Mouse (Mus musculus): ENCODE results near the gene Slco3a1. TPM values are rescaled to one million over a fixed set of nuclear protein-coding genes. Genes with fewer than 3 reads are reported as not detected.

Slco3a1 gene
- polyA plus RNA-seq, 1 experiment: 44.9 TPM

DNA sequence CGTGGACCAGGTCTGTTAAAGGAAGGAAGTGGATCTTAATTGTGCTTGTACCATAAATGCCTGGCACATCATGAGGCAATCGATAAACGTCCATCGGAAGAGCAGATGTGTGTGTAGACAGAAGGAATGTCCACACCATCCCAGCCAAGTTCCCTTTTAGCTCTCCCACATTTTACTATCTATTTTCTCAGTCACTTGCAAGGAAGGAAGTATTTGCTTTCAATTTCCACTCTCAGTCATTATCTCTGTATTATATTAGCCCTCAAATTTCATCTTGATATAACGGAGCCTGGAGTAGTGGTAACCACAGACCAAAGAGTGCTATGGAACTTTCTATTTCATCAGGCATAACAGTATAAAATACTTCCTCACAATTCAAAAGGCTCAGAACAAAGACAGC is 112.2 kb downstream of the Slco3a1 start:
- H3K27ac ChIP-seq (ENCODE audit: insufficient read depth, low read depth, low read length): no peak overlapping the region
- WGBS: 64% methylated on average over 5 of the region's 5 CpGs
- no peak for DNase-seq
- no peaks in the 10 kb centered on the region for H3K36me3 ChIP-seq (ENCODE audit: control insufficient read depth, insufficient read depth, low read length)
- H3K27me3 ChIP-seq (replicated peaks; ENCODE audit: control insufficient read depth, insufficient read depth, low read length): no peaks in the 10 kb centered on the region
- no peak overlapping the region for H3K4me3 ChIP-seq (ENCODE audit: insufficient read depth, low read depth, low read length)
- H3K4me1 ChIP-seq (ENCODE audit: control insufficient read depth, insufficient read depth, low read length): no peaks in the 10 kb centered on the region
- TF ChIP-seq POLR2A (IDR thresholded peaks at IDR 0.05; ENCODE audit: low read depth, low read length): no peak
- no peak for TF ChIP-seq CTCF (conservative IDR thresholded peaks at IDR 0.05; ENCODE audit: insufficient read depth, insufficient read length, low read depth, low read length)

GRCm38 (mm10) chr7:74437534-74437933 is 117.0 kb downstream of the Slco3a1 start:
- Histone ChIP-seq H3K4me1 (ENCODE audit: control insufficient read depth, insufficient read depth, low read length) (peaks cover 3% of the 10 kb centered on the region; the same call in 1 of the 2 replicates), H3K36me3 (ENCODE audit: control insufficient read depth, insufficient read depth, low read length) (no peaks in the 10 kb centered on the region), H3K27me3 (replicated peaks; ENCODE audit: control insufficient read depth, insufficient read depth, low read length) (no peaks in the 10 kb centered on the region), H3K4me3 (ENCODE audit: insufficient read depth, low read depth, low read length) (no peak overlapping the region), H3K27ac (ENCODE audit: insufficient read depth, low read depth, low read length) (no peak overlapping the region)
- WGBS: 78% methylated on average over 1 of the region's 1 CpGs
- TF ChIP-seq CTCF (conservative IDR thresholded peaks at IDR 0.05; ENCODE audit: insufficient read depth, insufficient read length, low read depth, low read length) (no peak), POLR2A (IDR thresholded peaks at IDR 0.05; ENCODE audit: low read depth, low read length) (no peak)
- DNase-seq: no peak

GRCm38 (mm10) chr7:74436642-74437041 is 117.9 kb downstream of the Slco3a1 start:
- Histone ChIP-seq H3K36me3 (ENCODE audit: control insufficient read depth, insufficient read depth, low read length) (no peaks in the 10 kb centered on the region), H3K27ac (ENCODE audit: insufficient read depth, low read depth, low read length) (no peak overlapping the region), H3K27me3 (replicated peaks; ENCODE audit: control insufficient read depth, insufficient read depth, low read length) (no peaks in the 10 kb centered on the region), H3K4me3 (ENCODE audit: insufficient read depth, low read depth, low read length) (no peak overlapping the region), H3K4me1 (ENCODE audit: control insufficient read depth, insufficient read depth, low read length) (peaks cover 3% of the 10 kb centered on the region; the same call in 1 of the 2 replicates)
- no peak for TF ChIP-seq CTCF (conservative IDR thresholded peaks at IDR 0.05; ENCODE audit: insufficient read depth, insufficient read length, low read depth, low read length)
- no peak for TF ChIP-seq POLR2A (IDR thresholded peaks at IDR 0.05; ENCODE audit: low read depth, low read length)
- no peak for DNase-seq
- WGBS: 88% methylated on average over 2 of the region's 2 CpGs

DNA sequence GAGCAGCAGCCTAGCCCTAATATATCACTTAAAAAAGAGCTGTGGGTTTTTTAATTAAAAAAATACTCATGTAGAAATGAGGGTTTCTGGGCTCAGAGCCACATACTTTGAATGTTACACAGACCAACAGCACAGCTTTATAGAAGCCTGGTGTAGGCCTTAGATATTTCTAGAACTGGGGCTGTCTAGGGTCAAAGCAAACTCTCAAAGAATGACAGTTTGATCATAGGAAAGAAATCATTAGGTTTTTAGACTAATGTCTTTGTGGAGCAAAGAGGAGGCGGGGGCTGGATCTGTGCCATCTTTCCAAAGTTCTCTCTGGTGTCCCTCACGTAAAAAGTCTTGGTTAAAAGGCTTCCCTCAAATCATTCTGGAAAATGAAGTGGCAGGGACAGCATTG is 121.6 kb downstream of the Slco3a1 start:
- Histone ChIP-seq H3K36me3 (ENCODE audit: control insufficient read depth, insufficient read depth, low read length) (no peaks in the 10 kb centered on the region), H3K4me1 (ENCODE audit: control insufficient read depth, insufficient read depth, low read length) (peaks cover 3% of the 10 kb centered on the region; the same call in 1 of the 2 replicates), H3K4me3 (ENCODE audit: insufficient read depth, low read depth, low read length) (no peak overlapping the region), H3K27ac (ENCODE audit: insufficient read depth, low read depth, low read length) (no peak overlapping the region), H3K27me3 (replicated peaks; ENCODE audit: control insufficient read depth, insufficient read depth, low read length) (no peaks in the 10 kb centered on the region)
- 33% methylated on average over 2 of the region's 2 CpGs for WGBS
- DNase-seq: peak; percentile 67
- no peak for TF ChIP-seq POLR2A (IDR thresholded peaks at IDR 0.05; ENCODE audit: low read depth, low read length)
- TF ChIP-seq CTCF (conservative IDR thresholded peaks at IDR 0.05; ENCODE audit: insufficient read depth, insufficient read length, low read depth, low read length): no peak

- no peak for TF ChIP-seq CTCF (conservative IDR thresholded peaks at IDR 0.05; ENCODE audit: insufficient read depth, insufficient read length, low read depth, low read length)
- no peak for TF ChIP-seq POLR2A (IDR thresholded peaks at IDR 0.05; ENCODE audit: low read depth, low read length)
- no peak overlapping the region for H3K27ac ChIP-seq (ENCODE audit: insufficient read depth, low read depth, low read length)
- peak; percentile 32 for DNase-seq
- H3K4me3 ChIP-seq (ENCODE audit: insufficient read depth, low read depth, low read length): no peak overlapping the region
- H3K36me3 ChIP-seq (ENCODE audit: control insufficient read depth, insufficient read depth, low read length): no peaks in the 10 kb centered on the region
- 53% methylated on average over 3 of the region's 3 CpGs for WGBS
- no peaks in the 10 kb centered on the region for H3K27me3 ChIP-seq (replicated peaks; ENCODE audit: control insufficient read depth, insufficient read depth, low read length)
- peaks cover 24% of the 10 kb centered on the region; the same call in 1 of the 2 replicates for H3K4me1 ChIP-seq (ENCODE audit: control insufficient read depth, insufficient read depth, low read length)
These were observed 125.3 kb downstream of the Slco3a1 start for GRCm38 (mm10) chr7:74429252-74429651.

- TF ChIP-seq CTCF (conservative IDR thresholded peaks at IDR 0.05; ENCODE audit: insufficient read depth, insufficient read length, low read depth, low read length) (no peak), POLR2A (IDR thresholded peaks at IDR 0.05; ENCODE audit: low read depth, low read length) (no peak)
- 61% methylated on average over 1 of the region's 1 CpGs for whole genome bisulfite sequencing
These were observed 127.4 kb downstream of the Slco3a1 start for GRCm38 (mm10) chr7:74427135-74427534.

GRCm38 (mm10) chr7:74425941-74426340 is 128.6 kb downstream of the Slco3a1 start:
- DNase-seq: no peak
- Histone ChIP-seq H3K4me3 (ENCODE audit: insufficient read depth, low read depth, low read length) (no peak overlapping the region), H3K36me3 (ENCODE audit: control insufficient read depth, insufficient read depth, low read length) (no peaks in the 10 kb centered on the region), H3K4me1 (ENCODE audit: control insufficient read depth, insufficient read depth, low read length) (peaks cover 52% of the 10 kb centered on the region), H3K27me3 (replicated peaks; ENCODE audit: control insufficient read depth, insufficient read depth, low read length) (no peaks in the 10 kb centered on the region), H3K27ac (ENCODE audit: insufficient read depth, low read depth, low read length) (peak overlapping the region; percentile 69)
- TF ChIP-seq POLR2A (IDR thresholded peaks at IDR 0.05; ENCODE audit: low read depth, low read length) (no peak), CTCF (conservative IDR thresholded peaks at IDR 0.05; ENCODE audit: insufficient read depth, insufficient read length, low read depth, low read length) (no peak)
- WGBS: 92% methylated on average over 1 of the region's 1 CpGs

More at GRCm38 (mm10) chr7:74427135-74427534, 127.4 kb downstream of the Slco3a1 start:
- Histone ChIP-seq H3K4me1 (ENCODE audit: control insufficient read depth, insufficient read depth, low read length) (peaks cover 40% of the 10 kb centered on the region), H3K27ac (ENCODE audit: insufficient read depth, low read depth, low read length) (peak overlapping the region; percentile 52; the same call in 1 of the 2 replicates), H3K36me3 (ENCODE audit: control insufficient read depth, insufficient read depth, low read length) (no peaks in the 10 kb centered on the region), H3K27me3 (replicated peaks; ENCODE audit: control insufficient read depth, insufficient read depth, low read length) (no peaks in the 10 kb centered on the region), H3K4me3 (ENCODE audit: insufficient read depth, low read depth, low read length) (no peak overlapping the region)
- no peak for DNase-seq
